Mouse (Mus musculus) gastrocnemius, postnatal 10 days (tissue): ENCODE measurements around the gene 4930452B06Rik. TPM values are rescaled to one million over a fixed set of nuclear protein-coding genes. Genes with fewer than 3 reads are reported as not detected.
"Not testable (repeated sequence)": the region's sequence is repeated elsewhere in the genome, so short reads cannot be mapped to it uniquely, and the experiment has no call there.

Experiments used
- DNase-seq: peaks from one replicate; pipeline ENCODE4 v3.0.0; 2021; ENCODE audit warnings: mixed read lengths
- long read RNA-seq, 2 experiments: library from polyadenylated mRNA; stranded (forward); transcript quantifications; one replicate each; pipeline ENCODE4 v2.0.0; 2021
- total RNA-seq, 2 experiments: library from RNA; stranded (reverse); gene quantifications; 2 replicates each; pipeline ENCODE4 v1.2.3; 2021

The 4930452B06Rik gene
- total RNA-seq = 1 to 10 TPM in 1 of 2 experiments, under 1 TPM in 1; 0.87 to 1.5 TPM
- long read RNA-seq, experiment 1, partial matches to known transcripts = 1 of 4 reads
- long read RNA-seq, experiment 1, other reads (novel, unspliced or antisense) = 0 of 4 reads
- long read RNA-seq, experiment 2 = 0 reads

DNA sequence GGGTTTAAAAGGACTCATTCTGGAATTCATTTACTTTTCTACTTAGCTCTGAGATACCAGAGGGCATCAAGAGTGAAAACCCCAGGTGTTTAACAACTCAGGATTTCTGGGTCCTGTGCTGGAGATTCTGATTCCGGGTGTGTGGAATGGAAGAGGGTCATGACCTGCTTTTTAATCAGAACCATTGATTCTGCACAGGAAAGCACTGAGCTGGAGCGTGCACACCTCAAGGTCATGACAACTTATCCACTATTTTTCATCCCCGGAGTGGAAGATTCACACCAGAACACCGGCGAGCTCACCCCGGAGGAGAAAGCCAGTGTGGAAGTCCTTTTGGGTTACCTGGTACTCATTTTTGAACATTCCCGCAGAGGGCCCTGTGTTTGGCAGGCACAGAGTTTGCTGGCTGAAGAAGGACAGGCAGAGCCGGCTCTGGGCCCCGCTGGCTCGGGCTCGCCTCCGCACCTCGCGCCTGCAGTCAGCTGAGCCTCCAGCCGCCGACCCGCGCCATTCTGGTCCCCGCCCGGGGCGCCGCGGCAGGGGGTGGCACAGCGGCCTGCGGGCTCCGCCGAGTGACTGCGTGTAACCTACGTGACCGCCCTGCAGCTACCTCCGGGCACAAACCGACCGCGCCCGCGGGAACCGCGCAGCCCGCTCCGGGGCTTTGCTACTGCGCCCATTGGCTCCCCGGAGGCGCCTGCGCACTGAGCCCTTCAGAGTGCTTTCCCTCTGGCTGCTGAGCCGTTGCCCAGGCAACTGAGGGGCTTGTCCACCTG lies at the start of gene 4930452B06Rik:
4930452B06Rik (minus strand) TSS at position 605 of the 776 bp plus-strand sequence.
- DNase-seq = peak; percentile 69

DNA sequence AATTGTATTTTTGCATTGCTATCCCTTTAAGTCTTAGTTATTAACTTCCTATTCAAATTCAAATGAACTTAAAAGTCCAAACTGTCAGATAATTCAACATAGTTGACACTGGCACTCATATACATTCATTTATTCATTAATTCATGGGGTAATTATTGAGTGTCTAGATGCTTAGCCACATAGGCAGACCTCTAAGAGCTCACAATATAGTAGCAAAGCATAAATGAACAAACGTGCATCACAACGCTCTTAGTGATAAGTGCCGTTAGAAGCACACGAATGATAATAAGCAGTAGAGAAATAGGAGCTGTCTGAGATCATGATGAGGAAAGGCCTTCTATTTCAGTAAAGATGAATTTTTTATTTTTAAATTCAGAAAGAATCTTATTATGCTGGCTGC lies 46.6 kb upstream of the 4930452B06Rik start:
- no peak for DNase-seq

DNA sequence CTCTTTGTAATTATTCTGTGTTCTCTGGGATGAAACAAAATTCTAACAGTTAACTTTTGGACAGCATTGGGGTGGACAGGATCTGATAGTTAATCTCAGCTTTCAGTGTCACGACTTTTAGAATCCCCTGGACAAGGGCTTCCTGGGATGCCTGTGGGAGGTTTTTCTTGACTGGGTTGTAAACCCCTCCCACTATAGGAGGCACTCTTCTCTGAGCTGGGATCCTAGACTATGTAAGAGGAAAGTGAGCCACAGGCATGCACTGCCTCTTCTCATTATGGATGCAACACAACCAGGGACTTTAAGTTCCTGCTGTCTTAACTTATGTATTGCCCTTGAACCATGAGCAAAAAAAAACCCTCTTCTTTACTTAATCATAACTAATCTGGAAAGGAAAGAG lies 23.4 kb upstream of the 4930452B06Rik start:
- no peak for DNase-seq

DNA sequence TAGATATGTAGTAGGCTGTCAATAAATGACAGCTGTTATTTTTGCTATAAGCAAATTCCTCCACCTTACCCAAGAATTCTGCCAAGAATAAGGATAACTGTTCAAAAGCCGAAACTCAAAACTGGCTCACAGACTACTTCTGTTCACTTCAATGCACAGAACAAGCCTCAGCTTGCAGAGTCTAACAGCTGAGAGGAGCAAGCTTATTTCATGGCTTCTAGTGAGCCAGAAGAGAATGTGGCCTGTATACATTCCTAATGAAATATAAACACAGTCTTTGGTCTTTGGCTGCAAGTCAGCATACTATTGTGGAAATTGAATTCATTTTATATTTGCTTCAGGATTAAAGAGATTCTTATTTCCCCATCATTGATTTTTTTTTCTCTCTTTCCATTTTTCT lies 22.4 kb upstream of the 4930452B06Rik start:
- no peak for DNase-seq

DNA sequence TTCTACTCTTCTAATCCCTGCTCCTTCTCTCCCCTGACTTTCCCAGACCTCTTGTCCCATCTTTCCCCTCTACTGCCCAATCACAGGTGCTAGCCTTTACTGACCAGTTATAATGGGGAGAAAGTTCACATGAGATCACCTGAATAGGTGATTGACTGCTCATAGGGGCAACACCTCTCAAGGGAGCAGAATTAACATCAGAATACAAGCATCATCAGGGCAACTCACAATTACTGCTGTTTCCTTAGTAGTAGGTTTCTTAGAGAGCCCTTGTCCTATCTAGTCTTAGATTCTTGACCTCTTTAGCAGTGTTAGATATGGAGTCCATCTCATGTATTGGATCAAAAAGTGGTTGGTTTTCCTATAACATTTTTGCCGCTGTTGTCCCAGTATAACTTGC lies 20.1 kb upstream of the 4930452B06Rik start:
- DNase-seq = no peak

DNA sequence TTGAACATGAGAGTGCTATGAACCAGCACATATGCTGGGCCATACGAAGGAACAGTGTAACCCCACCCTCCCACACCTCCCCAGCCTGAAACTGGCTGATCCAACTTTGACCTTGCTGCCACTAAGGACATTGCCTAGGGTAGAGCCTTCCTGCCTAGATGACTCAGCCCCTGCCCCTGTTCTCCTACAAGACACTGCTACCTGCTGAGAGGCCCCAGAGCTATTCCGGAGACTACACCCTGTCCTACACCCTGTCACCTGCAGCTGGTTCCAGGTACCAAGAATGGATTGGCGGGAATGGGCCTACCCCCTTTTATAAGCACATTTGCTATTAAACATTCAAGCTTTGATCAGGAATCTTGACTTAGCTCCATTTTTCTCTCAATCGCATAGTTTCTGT lies 13.9 kb upstream of the 4930452B06Rik start:
- no peak for DNase-seq

DNA sequence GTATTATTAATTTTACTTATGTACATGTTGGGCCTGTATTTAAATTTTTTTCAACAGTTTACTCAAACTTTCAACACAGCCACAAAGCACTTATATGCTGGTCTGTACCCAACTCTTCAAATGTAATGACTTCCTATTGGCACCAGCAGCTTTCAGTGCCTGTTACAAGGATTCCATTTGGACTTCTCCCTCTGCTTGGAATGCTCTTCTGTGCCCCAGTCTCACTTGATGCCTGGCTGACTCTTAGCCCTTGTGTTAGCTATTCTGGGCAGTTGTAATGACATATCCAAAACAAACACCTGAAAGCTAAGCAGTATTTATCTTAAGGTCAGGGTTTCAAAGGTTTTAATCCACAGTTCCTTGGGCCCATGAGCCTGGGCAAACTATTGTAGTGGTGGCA lies 5.7 kb downstream of the 4930452B06Rik start:
- DNase-seq = no peak

DNA sequence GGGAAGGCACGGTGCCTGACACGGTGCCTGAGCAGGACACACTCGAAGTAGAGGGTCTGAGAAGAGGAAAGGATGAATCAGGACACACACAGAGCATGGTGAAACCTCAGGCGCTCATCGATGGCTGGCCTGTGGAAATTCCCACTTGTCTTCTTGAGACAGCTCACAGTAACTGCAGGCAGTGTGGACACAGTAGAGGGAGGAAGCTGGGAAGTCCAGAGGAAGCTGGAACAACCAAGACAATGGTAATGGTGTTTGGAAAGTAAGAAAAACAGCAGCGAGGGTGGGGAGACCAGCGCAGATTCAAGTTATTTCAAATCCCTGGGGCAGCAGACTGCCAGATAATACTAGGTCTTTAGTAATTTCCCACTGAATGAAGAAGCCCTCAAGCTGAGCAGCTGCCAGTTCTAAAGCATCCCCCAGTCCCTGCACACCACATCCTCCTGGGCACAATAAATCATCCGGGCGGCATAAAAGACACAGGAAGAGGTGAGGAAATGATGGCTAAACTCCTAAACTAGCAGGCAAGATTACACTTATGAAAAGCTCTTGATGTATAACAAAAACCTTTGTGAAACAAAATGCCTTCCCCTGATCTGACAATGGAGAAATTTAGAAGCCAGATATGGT lies 24.3 kb downstream of the 4930452B06Rik start:
- no peak for DNase-seq

DNA sequence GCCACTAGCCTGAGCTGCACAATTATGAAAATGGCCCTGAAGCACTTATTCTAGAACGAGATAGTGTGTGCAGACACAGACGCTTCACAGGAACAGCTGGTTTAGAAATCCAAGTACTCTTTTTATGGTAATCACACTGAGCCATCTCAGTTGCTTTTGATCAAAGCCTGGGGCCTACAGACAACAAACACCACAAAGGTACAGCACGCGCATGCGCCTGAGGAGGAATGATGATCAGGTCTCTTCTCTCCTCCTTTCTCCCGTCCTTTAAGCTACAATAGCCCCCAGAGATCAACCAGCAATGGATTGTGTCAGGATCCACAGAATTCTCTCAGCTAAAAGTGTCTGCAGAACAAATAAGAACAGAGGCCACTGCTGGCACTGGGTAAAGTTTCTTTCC lies 33.8 kb downstream of the 4930452B06Rik start:
- DNase-seq = no peak

DNA sequence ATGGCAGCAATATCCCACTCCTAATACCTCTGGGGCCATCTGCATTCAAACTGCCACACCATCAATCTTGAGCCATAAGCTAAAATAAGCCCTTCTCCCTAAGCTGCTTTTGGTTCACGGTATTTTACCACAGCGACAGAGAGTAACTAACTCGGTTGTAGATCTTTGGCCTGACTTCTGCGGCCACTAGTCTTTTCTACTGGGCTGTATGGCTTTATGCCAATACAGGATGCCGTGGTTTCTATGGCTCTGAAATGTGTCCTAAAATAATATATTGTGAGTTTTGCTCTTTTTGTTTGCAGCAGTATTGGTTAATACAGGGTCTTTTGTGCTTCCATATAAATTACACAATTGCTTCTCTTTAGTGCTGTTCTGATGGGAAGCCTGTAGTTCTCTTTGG lies 37.6 kb downstream of the 4930452B06Rik start:
- DNase-seq = no peak

DNA sequence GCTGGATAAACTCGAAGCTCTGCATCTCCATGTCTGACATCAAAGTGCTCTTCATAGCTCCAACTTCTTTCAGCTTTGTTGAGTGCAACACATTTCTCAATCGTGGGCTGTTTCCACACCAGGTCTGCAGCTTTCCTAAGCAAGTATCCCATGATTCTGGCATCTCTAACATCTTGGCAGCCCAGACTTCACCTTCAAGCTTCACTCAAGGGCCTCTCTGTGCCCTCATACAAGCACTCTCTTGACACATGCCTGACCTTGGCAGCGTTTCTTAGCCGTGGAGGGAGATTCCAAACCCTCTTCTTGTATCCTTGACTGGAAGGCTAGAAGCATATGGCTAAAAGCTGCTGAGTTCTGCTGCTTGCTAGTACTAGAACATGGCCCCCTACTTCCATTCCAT lies 38.6 kb downstream of the 4930452B06Rik start:
- no peak for DNase-seq

DNA sequence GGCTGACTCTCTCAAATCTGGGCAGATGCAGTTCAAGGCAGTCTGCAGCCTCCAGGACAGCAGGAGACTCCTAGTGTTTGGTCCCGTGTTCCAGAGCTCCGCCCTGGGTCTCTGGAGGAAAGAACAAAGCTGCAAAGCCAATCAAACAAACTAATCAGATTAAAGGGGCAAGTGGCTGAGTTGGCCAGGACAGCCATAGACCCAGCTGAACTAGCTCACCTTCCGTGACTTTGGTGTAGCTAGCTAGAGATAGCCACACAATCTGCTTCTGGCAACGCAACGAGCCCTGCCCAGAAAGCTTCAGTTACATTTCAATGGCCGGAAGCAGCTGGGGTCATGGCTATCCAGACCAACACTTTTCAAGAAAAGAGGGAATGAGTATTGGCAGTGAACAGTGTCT lies 44.9 kb downstream of the 4930452B06Rik start:
- DNase-seq = no peak

DNA sequence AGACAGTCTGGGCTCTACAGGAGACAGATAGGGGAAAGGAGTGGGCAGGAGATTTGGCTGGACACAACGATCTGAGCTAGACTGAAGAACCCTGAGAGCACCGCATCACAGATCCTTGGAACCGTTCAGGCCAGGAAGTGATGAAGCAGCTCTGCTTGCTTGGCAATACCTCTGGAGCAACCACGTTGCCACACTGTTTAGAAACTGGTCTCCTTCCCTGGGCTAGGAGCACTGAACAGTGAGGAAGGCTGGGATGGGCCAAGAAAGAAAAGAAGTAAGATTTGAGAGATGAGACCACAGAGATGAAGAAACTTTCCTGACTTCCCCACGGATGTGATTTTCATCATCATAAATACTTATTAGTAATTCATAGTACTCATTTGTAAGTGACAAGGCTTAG lies 45.5 kb downstream of the 4930452B06Rik start:
- no peak for DNase-seq

DNA sequence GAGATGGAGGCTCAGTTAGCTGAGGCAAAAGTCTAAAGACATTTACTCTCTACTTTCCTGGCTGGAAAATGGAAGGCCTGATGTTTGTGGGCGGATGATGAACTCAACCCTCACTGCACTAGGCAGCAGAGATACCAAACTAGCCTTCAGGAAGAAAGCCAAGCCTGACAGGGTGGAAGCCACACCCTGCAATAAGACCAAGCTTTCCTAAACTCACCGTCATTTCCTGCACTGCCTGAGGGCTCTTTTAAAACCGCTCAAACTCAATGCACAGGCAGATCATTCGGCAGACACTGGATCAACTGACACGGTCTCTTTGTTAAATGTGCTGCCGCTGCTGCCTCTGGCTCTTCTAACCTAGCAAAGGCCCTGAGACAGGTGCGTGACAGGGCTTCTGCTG lies 50.4 kb downstream of the 4930452B06Rik start:
- no peak for DNase-seq

DNA sequence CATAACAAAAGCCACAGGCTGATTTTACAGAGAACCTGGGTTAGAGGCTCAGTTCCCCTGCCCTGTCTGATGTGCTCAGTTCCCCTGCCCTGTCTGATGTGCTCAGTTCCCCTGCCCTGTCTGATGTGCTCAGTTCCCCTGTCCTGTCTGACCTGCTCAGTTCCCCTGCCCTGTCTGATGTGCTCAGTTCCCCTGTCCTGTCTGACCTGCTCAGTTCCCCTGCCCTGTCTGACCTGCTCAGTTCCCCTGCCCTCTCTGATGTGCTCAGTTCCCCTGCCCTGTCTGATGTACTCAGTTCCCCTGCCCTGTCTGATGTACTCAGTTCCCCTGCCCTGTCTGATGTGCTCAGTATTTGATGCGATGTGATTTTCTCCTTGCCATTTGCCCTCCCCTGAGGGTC lies 51.6 kb downstream of the 4930452B06Rik start:
- DNase-seq = not testable (repeated sequence)

DNA sequence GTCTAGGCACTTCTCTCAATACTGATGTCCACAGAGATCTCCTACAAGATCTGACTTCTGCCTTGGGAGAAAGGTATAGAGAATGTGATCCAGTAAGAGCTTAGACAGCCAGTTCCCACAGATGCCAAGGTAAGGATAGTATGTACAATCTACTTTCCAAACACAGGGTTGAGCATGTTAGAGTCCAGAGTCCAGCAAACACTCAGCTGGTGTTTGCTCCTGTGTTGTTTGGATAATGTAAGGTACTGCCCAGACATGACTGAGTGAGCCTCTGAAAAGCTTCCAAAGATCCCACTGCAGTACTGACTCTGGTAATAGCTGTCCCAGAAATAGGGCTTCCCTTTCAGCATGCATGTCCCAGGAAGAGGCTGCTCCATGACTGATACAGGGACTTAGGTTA lies 54.0 kb downstream of the 4930452B06Rik start:
- no peak for DNase-seq

DNA sequence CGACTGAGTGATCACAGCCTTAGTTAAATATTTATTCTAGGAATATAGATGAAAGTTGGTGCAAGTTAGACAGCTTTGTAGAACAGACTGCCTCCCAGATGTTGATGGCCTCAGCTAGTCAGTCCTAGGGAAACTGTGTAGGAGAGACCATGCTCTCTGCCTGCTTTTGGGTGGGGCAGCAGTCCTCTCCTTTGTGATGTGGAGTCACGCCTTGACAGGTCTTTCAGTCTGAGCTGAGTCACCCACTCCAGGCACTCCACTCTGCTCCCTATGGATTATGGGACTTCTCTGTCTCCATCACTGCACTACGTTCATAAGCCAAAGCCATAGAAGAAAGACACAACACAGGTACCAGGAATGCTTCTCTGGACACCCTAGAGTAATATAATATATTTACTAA lies 55.9 kb downstream of the 4930452B06Rik start:
- no peak for DNase-seq

DNA sequence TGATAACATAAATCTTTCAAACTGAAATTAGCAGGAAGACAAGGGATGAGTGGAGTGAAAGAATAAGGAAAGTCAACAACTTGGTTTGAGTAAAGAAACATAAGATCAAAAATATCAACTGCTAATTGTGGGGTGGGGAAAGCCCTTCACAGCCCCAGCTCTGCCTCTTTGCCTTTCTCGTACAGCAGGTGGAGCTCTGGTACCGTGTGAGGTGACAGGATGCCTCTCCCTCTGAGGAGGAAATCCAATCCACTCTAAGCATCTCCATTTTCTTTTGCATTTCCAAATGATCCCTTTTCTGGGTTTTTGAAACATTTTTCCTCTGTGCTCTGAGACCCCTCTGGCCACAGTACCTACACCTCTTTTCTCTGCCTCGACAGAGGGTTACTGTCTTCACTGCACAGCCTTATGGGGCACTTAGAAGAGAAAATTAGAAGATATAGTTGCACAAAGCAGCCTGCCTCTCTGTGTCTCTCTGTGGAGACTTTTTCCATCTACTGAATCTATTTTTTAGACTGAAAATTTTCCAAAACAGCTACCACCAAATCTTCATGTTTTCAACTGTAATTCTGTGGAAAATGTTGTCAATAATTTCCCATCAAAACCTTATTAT lies 57.4 kb downstream of the 4930452B06Rik start:
- peak; percentile 48 for DNase-seq

DNA sequence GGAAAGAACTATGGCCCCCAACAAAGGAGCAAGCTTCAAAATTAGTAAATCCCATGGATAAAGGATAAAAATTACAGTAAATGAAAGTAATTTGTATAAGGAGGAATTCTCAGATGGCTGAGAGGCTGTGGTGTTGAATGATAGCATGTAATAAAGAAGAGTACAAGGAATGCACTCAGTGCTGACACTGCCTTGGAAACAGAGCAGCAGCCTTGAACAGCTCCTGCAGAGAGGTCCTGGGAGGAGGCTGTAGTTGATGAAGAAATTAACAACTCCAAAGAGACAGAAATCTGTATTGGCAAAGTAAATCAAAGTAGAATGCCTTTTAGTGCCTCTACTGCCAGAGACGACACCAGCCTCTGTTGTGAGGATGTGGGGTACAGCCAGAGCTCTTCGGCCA lies 61.1 kb downstream of the 4930452B06Rik start:
- DNase-seq = no peak

DNA sequence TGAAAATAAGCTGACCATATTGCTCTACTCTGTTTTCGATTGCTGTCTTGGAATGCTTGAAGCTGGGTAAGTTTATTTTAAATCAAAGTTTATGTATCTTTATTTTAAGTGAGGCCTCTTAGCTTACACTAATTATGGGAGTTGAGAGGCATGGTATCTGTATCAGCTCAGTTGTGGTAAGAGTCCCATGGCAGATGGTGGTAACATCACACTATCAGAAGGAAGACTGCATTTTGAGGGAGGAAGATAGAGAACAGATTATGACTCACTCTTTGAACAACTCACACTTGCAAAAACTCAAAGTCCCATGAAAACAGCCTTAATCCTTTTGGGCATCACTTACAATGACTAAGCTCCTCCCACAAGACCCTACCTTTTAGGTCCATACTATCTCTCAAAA lies 81.0 kb downstream of the 4930452B06Rik start:
- no peak for DNase-seq

DNA sequence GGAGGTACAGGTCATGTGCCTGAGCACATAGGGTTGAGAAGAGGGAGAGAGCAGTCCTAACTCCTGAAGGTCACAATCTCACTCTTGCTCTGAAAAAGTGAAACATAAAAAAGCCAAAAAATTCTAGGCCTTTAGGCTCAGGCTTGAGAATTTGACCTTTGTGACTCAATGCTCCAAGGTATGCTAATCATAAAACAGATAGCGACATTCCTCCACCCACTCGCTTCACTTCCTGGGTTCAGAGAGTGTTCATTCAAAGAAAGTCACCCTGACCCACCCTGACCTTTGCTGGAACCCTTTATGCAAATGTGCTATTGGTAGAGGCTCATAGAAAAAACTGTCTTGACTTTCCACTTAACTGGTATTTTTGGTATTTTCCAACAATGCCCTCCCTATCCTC lies 115.0 kb downstream of the 4930452B06Rik start:
- not testable (repeated sequence) for DNase-seq

DNA sequence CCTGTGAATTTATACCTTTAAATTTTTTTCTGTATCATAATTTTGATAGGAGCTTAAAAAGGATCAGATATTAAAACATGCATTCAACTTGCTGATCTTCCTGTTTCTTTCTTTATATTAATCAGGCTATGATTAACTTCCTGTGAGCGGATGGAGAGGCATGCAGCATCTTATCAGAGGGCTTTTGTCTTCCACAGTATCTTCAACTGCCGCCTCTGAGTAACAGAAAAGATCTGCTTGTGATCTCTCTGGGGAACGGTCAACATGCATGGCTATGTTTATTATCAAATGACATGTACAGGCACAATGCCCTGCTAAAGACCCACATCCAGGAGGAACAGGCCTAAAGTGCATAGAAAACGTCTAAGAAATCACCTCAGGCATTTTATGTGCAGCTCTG lies 116.9 kb downstream of the 4930452B06Rik start:
- no peak for DNase-seq

DNA sequence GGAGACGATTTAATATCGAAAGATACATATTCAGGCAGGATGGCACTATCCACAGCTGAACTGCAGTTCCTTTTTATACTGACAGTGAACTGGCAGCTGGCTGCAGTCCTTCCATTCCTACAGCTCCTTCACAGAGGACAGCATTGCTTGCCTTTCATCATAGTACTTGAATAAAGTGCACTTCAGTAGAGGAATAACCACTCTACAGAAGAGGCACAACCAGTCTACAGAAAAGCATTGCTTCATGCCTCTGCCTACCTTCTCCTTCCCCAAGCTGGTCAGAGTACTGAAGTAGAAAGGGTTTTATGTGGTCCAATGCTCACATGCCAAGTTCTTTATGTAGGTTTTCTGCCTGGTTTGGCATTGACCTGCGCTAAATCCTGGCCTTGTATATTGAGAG lies 130.0 kb downstream of the 4930452B06Rik start:
- DNase-seq = no peak
